Mouse (Mus musculus) heart, embryonic 14.5 days (tissue): ENCODE results near the gene Cdc14a. TPM values are rescaled to one million over a fixed set of nuclear protein-coding genes. Genes with fewer than 3 reads are reported as not detected.

ENCODE experiments used
- ATAC-seq: fragments of 200-750 bp; cut with Nextera tagmentation; 2 replicates; pipeline ENCODE4 v1.8.0; 2017; ENCODE audit warnings: low read depth, moderate TSS enrichment; ENCODE audit not compliant: insufficient number of reproducible peaks, insufficient read depth, low FRiP score
- H3K27ac ChIP-seq, 2 experiments: fragments of 200-500 bp in 1 of 2; fragments of 300-500 bp in 1 of 2; sonication (generic) in 1 of 2; replicated peaks in 1 of 2; 2 replicates each; pipeline ENCODE4 v1.5.1; 2012 to 2014; ENCODE audit warnings: low read depth in 2 of 2, low read length in 2 of 2, control low read depth in 1 of 2, mild to moderate bottlenecking in 1 of 2, mixed read lengths in 1 of 2; ENCODE audit not compliant: control insufficient read depth in 1 of 2, insufficient read depth in 1 of 2
- H3K27me3 ChIP-seq: fragments of 300-500 bp; sonication (generic); 2 replicates; pipeline ENCODE4 v1.6.1; 2014; ENCODE audit warnings: mild to moderate bottlenecking, low read length, control low read depth; ENCODE audit not compliant: control insufficient read depth, insufficient read depth
- H3K36me3 ChIP-seq: fragments of 300-500 bp; sonication (generic); 2 replicates; pipeline ENCODE4 v1.6.1; 2014; ENCODE audit warnings: mild to moderate bottlenecking, control low read depth, low read length, mixed read lengths; ENCODE audit not compliant: control insufficient read depth, insufficient read depth
- H3K4me1 ChIP-seq, 2 experiments: fragments of 200-500 bp in 1 of 2; fragments of 300-500 bp in 1 of 2; sonication (generic) in 1 of 2; 2 replicates each; pipeline ENCODE4 v1.6.1; 2012 to 2014; ENCODE audit warnings: low read length in 2 of 2, control low read depth in 1 of 2, mixed read lengths in 1 of 2; ENCODE audit not compliant: control insufficient read depth in 2 of 2, insufficient read depth in 2 of 2
- H3K4me2 ChIP-seq: fragments of 300-500 bp; sonication (generic); 2 replicates; pipeline ENCODE4 v1.6.1; 2014; ENCODE audit warnings: mild to moderate bottlenecking, low read length
- H3K4me3 ChIP-seq, 2 experiments: fragments of 200-500 bp in 1 of 2; fragments of 300-500 bp in 1 of 2; sonication (generic) in 1 of 2; 2 replicates each; pipeline ENCODE4 v1.5.1; 2012 to 2014; ENCODE audit warnings: low read length in 2 of 2, mild to moderate bottlenecking in 2 of 2, control low read depth in 1 of 2, low read depth in 1 of 2, moderate library complexity in 1 of 2; ENCODE audit not compliant: control insufficient read depth in 1 of 2, insufficient read depth in 1 of 2
- H3K9ac ChIP-seq: fragments of 300-500 bp; sonication (generic); 2 replicates; pipeline ENCODE4 v1.6.1; 2014; ENCODE audit warnings: mild to moderate bottlenecking, low read length
- H3K9me3 ChIP-seq: fragments of 300-500 bp; sonication (generic); 2 replicates; pipeline ENCODE4 v1.6.1; 2016; ENCODE audit warnings: low read length, control low read depth; ENCODE audit not compliant: control insufficient read depth
- WGBS: fragments of 180-500 bp; shearing (Covaris S2); extraction: QIAGEN DNeasy Blood & Tissue Kit; methylation state at CpG from one replicate; pipeline ENCODE4 v1.1.7; 2014; 5-methylcytosine and 5-hydroxymethylcytosine counted together
- polyA plus RNA-seq: library from polyadenylated mRNA; unstranded; fragments of >200 nt; fragmentation: Nextera tagmentation; extraction: Ambion mirVana; gene quantifications from 2 replicates; pipeline ENCODE4 v1.2.1, GENCODE M21; 2014

Cdc14a gene
- polyA plus RNA-seq, 1 experiment from 2014 or later = 4.9 TPM

DNA sequence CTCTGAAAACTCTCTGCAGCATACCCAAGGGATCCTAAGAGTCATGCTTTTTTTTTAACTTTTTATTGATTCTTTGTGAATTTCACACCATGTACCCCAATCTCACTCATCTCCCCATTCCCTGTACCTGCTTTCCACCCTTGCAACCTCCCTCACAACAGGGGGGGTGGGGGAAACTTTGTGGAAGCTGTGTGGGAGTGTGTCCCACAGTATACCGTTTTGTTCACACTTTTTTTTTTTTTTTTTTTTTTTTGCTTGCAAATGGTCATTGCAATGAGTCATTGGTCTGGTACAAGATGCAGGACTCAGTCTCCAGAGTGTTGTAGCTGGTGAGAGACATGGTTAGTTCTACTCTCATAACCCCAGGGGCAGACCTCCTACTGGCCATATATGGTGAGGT lies 19.0 kb upstream of the Cdc14a start:
- WGBS = 56% methylated on average over 1 of the region's 1 CpGs
- Histone ChIP-seq H3K27ac (no peak overlapping the region), H3K9me3 (no peaks in the 10 kb centered on the region), H3K4me2 (no peak overlapping the region), H3K36me3 (no peaks in the 10 kb centered on the region), H3K4me3 (no peak overlapping the region), H3K4me1 (no peaks in the 10 kb centered on the region), H3K27me3 (no peaks in the 10 kb centered on the region), H3K9ac (no peak overlapping the region)
- no peak for ATAC-seq

DNA sequence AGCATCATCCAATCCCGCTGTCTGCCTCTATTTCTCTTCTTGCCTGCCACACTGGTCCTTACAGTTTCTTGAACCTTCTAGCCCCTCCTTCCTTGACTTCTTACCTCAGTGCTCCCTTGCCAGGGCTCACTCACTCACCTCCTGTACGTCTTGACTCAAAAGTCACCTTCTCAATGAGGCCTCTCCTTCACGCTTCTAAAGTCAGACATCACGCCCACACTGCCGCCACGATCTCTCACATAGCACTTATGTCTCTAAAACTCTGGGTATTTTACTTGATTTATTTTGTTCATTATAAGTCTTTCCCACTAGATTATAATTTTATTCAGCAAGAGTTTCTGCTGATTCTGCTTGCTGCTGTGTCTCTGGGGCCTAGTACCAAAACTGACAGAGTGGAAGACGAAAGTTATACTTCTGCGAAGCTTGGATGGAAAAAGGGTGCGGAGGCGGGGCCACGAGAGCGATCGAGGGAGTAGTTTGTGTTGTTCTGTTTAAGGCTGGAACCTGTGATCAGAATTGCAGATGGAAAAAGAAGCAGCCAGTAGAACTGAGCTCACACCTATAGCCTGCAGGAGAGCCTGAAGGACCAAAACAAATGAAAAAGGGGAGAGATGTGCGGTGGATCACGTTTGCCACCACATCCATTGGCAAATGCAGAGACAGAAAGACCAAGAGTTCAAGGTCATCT lies 17.8 kb upstream of the Cdc14a start:
- ATAC-seq = no peak
- Histone ChIP-seq H3K27ac (no peak overlapping the region), H3K36me3 (no peaks in the 10 kb centered on the region), H3K4me2 (no peak overlapping the region), H3K4me3 (no peak overlapping the region), H3K4me1 (no peaks in the 10 kb centered on the region), H3K9ac (no peak overlapping the region), H3K27me3 (no peaks in the 10 kb centered on the region), H3K9me3 (no peaks in the 10 kb centered on the region)
- 86% methylated on average over 15 of the region's 15 CpGs for whole genome bisulfite sequencing

DNA sequence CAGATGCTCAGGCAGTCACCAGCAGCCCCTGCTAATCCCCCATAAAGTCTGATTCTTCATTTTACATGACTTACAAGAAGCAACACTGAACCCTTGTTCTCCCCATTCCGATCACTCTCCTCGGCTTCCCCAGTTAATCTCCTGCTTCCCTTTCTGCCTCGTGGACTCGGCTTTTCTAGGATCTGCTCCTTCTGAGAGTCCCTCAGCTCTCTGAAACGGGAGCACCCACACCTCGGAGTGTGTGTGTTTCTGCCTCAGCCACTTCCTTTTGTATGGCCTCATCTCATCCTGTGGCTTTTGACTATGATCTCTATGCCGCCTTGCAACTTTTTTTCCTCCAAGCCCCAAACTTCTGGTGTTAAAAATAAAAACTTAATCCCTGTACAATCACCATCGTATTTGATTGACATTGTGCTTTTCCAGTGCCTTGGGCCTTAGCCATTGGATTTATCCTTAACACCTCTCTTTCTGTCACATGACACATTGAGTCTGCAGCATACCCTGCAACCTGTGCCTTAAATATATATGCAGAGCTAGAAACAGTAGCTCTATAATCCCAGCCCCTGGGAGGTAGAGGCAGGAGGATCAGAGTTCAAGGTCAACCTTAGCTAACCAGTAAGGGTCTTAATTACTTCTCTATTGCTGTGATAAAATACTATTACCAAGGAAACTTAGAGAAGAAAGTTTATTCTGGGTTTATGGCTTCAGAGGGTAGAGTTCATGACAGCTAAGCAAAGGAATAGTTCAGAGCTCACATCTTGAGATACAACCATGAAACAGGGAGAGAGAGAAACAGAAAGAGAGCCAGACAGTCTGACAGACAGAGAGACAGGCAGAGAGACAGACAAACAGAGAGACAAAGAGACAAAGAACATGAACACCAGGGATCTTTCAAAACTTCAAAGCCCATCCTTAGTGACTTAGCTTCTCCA lies 16.5 kb upstream of the Cdc14a start:
- Histone ChIP-seq H3K36me3 (no peaks in the 10 kb centered on the region), H3K4me1 (no peaks in the 10 kb centered on the region), H3K9me3 (no peaks in the 10 kb centered on the region), H3K4me3 (no peak overlapping the region), H3K4me2 (no peak overlapping the region), H3K9ac (no peak overlapping the region), H3K27ac (no peak overlapping the region), H3K27me3 (no peaks in the 10 kb centered on the region)
- WGBS = 60% methylated on average over 8 of the region's 8 CpGs
- no peak for ATAC-seq

DNA sequence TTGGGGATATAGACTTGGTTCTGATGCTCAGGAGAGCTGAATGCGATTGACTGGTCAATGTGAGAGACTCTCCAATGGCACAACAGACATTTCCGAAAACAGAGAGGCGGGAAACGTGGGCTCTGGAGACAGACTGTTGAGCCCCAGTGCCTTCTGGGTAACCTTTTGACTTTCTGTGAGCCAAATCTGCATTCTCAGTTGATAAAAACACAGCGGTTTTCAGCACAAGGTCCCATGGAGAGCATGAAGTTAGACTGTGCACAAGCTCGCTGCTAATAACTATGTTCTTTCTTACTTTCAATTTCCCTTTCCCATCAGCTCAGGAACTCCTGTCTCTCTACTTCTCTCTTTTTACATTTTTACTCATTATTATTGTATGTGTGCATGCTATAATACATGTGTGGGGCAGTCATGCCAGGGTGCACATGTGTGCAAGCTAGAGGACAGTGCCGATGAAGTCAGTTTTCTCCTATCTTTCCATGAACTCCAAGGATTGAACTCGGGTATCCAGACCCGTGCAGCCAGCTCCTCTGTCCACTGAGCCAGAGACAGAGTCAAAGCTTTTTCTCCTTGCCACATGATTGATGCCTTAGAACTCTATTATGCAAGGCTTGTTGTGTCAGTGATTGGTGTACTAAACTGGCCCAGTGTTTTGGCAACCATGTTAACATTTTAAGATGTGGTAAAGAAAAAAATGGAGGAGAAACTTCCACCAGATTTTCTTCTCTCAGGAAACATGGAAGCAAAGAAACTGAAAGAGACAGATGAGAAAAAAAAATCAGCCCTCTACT lies 13.2 kb upstream of the Cdc14a start:
- WGBS = 80% methylated on average over 9 of the region's 9 CpGs
- Histone ChIP-seq H3K27me3 (no peaks in the 10 kb centered on the region), H3K4me3 (no peak overlapping the region), H3K9me3 (no peaks in the 10 kb centered on the region), H3K36me3 (no peaks in the 10 kb centered on the region), H3K4me2 (no peak overlapping the region; the same call in 1 of the 2 replicates), H3K4me1 (no peaks in the 10 kb centered on the region), H3K27ac (no peak overlapping the region), H3K9ac (no peak overlapping the region)
- no peak for ATAC-seq

DNA sequence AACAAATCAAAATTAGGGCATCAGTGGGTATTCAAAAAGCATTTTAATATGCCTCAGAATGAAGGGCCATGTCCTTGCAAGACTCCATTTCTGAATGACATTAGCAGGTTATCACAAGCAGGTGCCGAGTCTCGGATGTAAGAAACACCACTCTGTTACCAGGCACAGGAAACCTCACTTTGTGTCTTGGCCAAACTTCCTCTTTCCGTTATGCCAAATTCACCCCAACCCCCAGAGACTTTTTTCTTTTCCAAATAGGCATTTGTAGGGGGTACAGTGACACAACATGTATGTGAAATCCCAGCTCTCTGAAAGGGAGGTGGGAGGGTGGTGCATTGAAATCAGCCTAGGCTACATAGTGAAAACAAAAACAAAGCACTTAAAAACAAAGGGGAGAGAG lies 12.3 kb upstream of the Cdc14a start:
- Histone ChIP-seq H3K9ac (no peak overlapping the region), H3K27ac (no peak overlapping the region), H3K9me3 (no peaks in the 10 kb centered on the region), H3K4me1 (no peaks in the 10 kb centered on the region), H3K4me3 (no peak overlapping the region), H3K4me2 (no peak overlapping the region), H3K36me3 (no peaks in the 10 kb centered on the region), H3K27me3 (no peaks in the 10 kb centered on the region)
- 74% methylated on average over 3 of the region's 3 CpGs for WGBS
- ATAC-seq = no peak

DNA sequence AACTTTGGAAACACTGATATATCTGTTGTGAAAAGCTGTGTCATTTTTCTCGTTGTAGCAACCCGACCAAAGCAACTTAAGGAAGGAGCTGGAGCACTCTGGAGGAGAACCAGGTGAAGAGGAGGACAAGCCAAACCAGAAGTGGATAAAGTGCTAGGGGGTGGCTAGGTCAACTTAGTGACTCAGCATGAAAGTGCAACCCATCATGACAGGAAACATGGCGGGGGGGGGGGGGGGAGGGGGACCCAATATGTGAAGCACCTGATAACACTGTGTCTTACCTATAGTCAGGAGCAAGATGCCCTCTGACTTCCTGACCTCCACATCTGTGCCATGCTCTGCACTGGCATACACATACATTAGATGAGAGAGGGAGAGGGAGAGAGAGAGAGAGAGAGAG lies 10.9 kb upstream of the Cdc14a start:
- Histone ChIP-seq H3K4me3 (no peak overlapping the region), H3K9me3 (no peaks in the 10 kb centered on the region), H3K27ac (no peak overlapping the region), H3K4me2 (no peak overlapping the region), H3K4me1 (no peaks in the 10 kb centered on the region), H3K36me3 (no peaks in the 10 kb centered on the region), H3K27me3 (no peaks in the 10 kb centered on the region), H3K9ac (no peak overlapping the region)
- WGBS = 80% methylated on average over 2 of the region's 3 CpGs
- no peak for ATAC-seq

DNA sequence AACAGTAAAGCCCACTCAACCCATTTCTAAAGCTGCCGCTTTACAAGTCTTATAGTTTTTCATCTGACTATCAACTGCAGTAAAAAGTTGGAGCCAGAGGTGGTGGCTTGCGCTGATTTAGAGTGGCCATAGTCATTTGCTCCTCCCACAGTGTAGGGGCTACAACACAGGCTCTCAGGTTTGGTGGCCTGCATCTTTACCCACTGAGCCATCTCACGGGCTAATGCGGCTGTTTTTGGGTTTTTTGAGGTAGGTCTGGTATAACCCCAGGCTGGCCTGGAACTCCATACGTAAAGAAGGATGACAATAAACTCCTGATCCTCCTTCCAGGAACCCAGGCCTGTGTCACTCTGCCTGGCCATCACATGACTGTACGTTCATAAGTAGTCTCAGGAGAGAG lies 2.1 kb upstream of the Cdc14a start:
- Histone ChIP-seq H3K4me1 (peaks cover 2 to 5% of the 10 kb centered on the region in 2 experiments), H3K27me3 (no peaks in the 10 kb centered on the region), H3K4me3 (no peak overlapping the region), H3K36me3 (no peaks in the 10 kb centered on the region), H3K9ac (no peak overlapping the region), H3K4me2 (no peak overlapping the region), H3K27ac (no peak overlapping the region), H3K9me3 (no peaks in the 10 kb centered on the region)
- ATAC-seq = no peak
- WGBS = 98% methylated on average over 6 of the region's 6 CpGs
